Mouse (Mus musculus) cerebellum, adult 9-11 months (tissue): ENCODE results near the gene Tex52.
A peak's percentile ranks its signal among the peaks of the same experiment; 100 is the strongest.

ENCODE experiments used
- DNase-seq: peaks from one replicate; pipeline ENCODE4 v3.0.0; 2022

The Tex52 gene

DNA sequence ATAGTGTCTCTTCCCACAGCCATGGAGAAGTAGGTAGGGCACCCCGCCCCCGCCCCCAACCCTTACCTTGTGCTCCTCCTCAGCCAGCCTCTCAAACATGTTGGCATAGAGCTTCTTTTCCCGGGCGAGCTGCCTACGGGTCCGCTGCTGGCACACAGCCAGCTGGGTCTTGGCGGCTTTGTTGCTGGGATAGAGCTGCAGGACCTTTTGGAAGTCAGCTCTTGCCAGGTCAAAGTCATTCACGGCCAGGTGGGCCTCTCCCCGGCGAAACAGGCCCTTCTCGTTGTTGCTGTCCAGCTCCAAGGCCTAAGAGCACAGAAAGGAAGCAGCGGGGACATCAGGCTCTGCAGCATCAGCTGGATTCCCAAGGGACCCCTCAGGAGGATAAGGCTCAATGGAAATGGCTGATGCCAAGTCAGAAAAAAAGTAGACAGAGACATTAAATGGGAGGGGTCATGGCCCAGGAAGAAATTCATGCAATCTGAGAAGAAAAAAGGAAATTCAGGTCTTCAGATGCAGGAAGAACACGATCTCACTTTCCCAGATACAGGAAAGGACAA is 57.2 kb downstream of the Tex52 start:
- DNase-seq: peak; percentile 85

DNA sequence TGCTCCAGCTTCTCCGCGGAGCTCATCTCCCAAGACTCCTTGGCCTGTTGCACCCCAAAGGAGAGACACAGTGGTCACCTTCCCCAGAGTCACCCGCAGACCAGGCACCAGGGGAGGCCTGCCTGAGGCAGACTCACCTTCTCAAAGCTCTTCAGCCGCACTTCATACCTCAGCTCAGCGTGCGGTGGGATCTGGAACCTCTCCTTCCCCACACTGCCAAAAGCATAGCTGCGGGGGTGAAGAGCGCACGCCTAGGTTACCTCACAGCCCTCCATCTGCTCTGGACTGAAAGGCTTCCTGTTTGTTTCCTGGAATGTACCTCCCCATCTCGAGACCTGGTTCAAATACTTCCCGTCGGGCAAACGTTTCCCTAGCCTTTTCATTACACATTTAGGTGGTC is 58.3 kb downstream of the Tex52 start:
- peak; percentile 83 for DNase-seq
